Mouse (Mus musculus) limb, embryonic 11.5 days (tissue): ENCODE measurements around the gene Mtap. TPM values are rescaled to one million over a fixed set of nuclear protein-coding genes. Genes with fewer than 3 reads are reported as not detected.

Experiments
- ATAC-seq: fragments of 200-750 bp; cut with Nextera tagmentation; 2 replicates; pipeline ENCODE4 v1.8.0; 2017; ENCODE audit warnings: low read depth; ENCODE audit not compliant: insufficient number of reproducible peaks, low FRiP score, low TSS enrichment
- DNase-seq: peaks from one replicate; pipeline ENCODE4 v3.0.0-alpha.2; 2015; ENCODE audit warnings: low spot score
- H3K27ac ChIP-seq: fragments of 300-500 bp; sonication (generic); replicated peaks from 2 replicates; pipeline ENCODE4 v1.5.1; 2014; ENCODE audit warnings: low read depth, mild to moderate bottlenecking, low read length
- H3K27me3 ChIP-seq: fragments of 300-500 bp; sonication (generic); 2 replicates; pipeline ENCODE4 v1.6.1; 2014; ENCODE audit warnings: mild to moderate bottlenecking, low read length, mixed read lengths; ENCODE audit not compliant: control insufficient read depth, insufficient read depth
- H3K36me3 ChIP-seq: fragments of 300-500 bp; sonication (generic); 2 replicates; pipeline ENCODE4 v1.6.1; 2014; ENCODE audit warnings: mild to moderate bottlenecking, low read length, moderate library complexity, mixed read lengths; ENCODE audit not compliant: control insufficient read depth, insufficient read depth
- H3K4me1 ChIP-seq: fragments of 300-500 bp; sonication (generic); 2 replicates; pipeline ENCODE4 v1.6.1; 2014; ENCODE audit warnings: low read length, mixed read lengths; ENCODE audit not compliant: control insufficient read depth, insufficient read depth
- H3K4me2 ChIP-seq: fragments of 300-500 bp; sonication (generic); 2 replicates; pipeline ENCODE4 v1.6.1; 2014; ENCODE audit warnings: low read depth, mild to moderate bottlenecking, moderate library complexity; ENCODE audit not compliant: severe bottlenecking
- H3K4me3 ChIP-seq: fragments of 300-500 bp; sonication (generic); 2 replicates; pipeline ENCODE4 v1.5.1; 2014; ENCODE audit warnings: low read depth, low read length
- H3K9ac ChIP-seq: fragments of 300-500 bp; sonication (generic); 2 replicates; pipeline ENCODE4 v1.6.1; 2014; ENCODE audit warnings: mild to moderate bottlenecking, low read length
- H3K9me3 ChIP-seq: fragments of 300-500 bp; sonication (generic); 2 replicates; pipeline ENCODE4 v1.6.1; 2016; ENCODE audit warnings: low read length; ENCODE audit not compliant: control insufficient read depth
- WGBS: fragments of 180-500 bp; shearing (Covaris S2); extraction: QIAGEN DNeasy Blood & Tissue Kit; methylation state at CpG from one replicate; pipeline ENCODE4 v1.1.7; 2014; 5-methylcytosine and 5-hydroxymethylcytosine counted together
- polyA plus RNA-seq: library from polyadenylated mRNA; unstranded; fragments of >200 nt; fragmentation: Nextera tagmentation; extraction: Ambion mirVana; gene quantifications from 2 replicates; pipeline ENCODE4 v1.2.1, GENCODE M21; 2014

The Mtap gene
- polyA plus RNA-seq, 1 experiment from 2014 or later = 113 TPM

DNA sequence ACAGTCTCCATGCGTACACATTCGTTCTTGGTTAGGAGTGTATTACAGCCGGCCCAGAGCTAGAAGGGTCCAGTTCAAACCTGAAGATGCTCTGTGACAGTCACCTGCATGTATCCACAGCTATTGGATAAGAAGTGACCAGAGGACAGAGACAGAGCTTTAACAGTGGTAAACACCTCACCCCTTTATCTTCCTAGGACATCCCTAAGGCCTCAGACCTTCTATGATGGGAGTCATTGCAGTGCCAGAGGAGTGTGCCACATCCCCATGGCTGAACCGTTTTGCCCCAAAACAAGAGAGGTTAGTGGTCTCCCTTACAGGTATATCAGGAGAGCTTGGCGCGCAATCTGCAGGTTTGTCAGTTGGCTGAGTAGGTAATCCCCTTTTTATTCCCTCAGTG, 34.0 kb downstream of the Mtap start:
- no peak overlapping the region for H3K27ac ChIP-seq
- H3K4me2 ChIP-seq = no peak overlapping the region
- 97% methylated on average over 6 of the region's 6 CpGs for WGBS
- peaks cover 21% of the 10 kb centered on the region for H3K36me3 ChIP-seq
- no peak overlapping the region for H3K4me3 ChIP-seq
- H3K9me3 ChIP-seq = no peaks in the 10 kb centered on the region; the same call in 1 of the 2 replicates
- no peaks in the 10 kb centered on the region for H3K4me1 ChIP-seq
- no peak overlapping the region for H3K9ac ChIP-seq
- DNase-seq (no peak), ATAC-seq (no peak)
- H3K27me3 ChIP-seq = no peaks in the 10 kb centered on the region

- no peaks in the 10 kb centered on the region for H3K4me1 ChIP-seq
- WGBS = 90% methylated on average over 14 of the region's 14 CpGs
- H3K27me3 ChIP-seq = no peaks in the 10 kb centered on the region
- H3K36me3 ChIP-seq = peaks cover 25% of the 10 kb centered on the region
- H3K27ac ChIP-seq = no peak overlapping the region
- H3K4me3 ChIP-seq = no peak overlapping the region
- H3K4me2 ChIP-seq = no peak overlapping the region
- no peak for DNase-seq
- no peak overlapping the region for H3K9ac ChIP-seq
- H3K9me3 ChIP-seq = no peaks in the 10 kb centered on the region; the same call in 1 of the 2 replicates
- ATAC-seq = no peak
Measured at GRCm38 (mm10) chr4:89172873-89173605, 36.1 kb downstream of the Mtap start.

- H3K9ac ChIP-seq = no peak overlapping the region
- H3K4me3 ChIP-seq = no peak overlapping the region
- no peaks in the 10 kb centered on the region for H3K27me3 ChIP-seq
- no peaks in the 10 kb centered on the region for H3K4me1 ChIP-seq
- ATAC-seq (no peak), DNase-seq (no peak)
- peaks cover 26% of the 10 kb centered on the region for H3K36me3 ChIP-seq
- 90% methylated on average over 6 of the region's 6 CpGs for WGBS
- no peaks in the 10 kb centered on the region for H3K9me3 ChIP-seq
- H3K4me2 ChIP-seq = no peak overlapping the region
- no peak overlapping the region for H3K27ac ChIP-seq
Measured at GRCm38 (mm10) chr4:89177514-89178307, 40.8 kb downstream of the Mtap start.

GRCm38 (mm10) chr4:89180121-89180520, 43.2 kb downstream of the Mtap start:
- H3K36me3 ChIP-seq = peaks cover 19% of the 10 kb centered on the region
- DNase-seq (no peak), ATAC-seq (no peak)
- H3K4me2 ChIP-seq = no peak overlapping the region
- H3K4me3 ChIP-seq = no peak overlapping the region
- no peak overlapping the region for H3K9ac ChIP-seq
- H3K4me1 ChIP-seq = no peaks in the 10 kb centered on the region
- H3K27me3 ChIP-seq = no peaks in the 10 kb centered on the region
- no peak overlapping the region for H3K27ac ChIP-seq
- no peaks in the 10 kb centered on the region for H3K9me3 ChIP-seq
- WGBS = 91% methylated on average over 5 of the region's 5 CpGs

DNA sequence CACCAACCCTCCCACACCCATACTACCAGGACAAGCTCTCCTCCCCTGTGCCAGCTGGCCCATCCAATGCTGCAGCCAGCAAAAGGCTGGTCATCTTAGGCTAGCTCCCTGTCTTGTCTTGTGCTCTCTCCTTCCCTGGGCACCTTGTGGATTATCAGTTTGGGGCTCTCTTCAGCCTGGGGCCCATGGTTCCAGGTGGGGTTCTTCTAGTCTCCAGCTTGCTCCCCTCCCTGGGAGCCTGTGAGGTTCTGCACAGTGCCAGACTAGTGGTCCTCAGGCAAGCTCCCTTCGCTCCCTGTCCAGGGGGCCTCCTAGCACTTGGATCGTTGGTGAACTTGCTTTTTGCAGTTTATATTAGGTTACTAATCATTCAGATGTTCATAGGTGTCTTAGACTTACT, 44.7 kb downstream of the Mtap start:
- Histone ChIP-seq H3K27me3 (no peaks in the 10 kb centered on the region), H3K4me3 (no peak overlapping the region), H3K4me1 (no peaks in the 10 kb centered on the region), H3K27ac (no peak overlapping the region), H3K4me2 (no peak overlapping the region), H3K36me3 (peaks cover 13% of the 10 kb centered on the region), H3K9ac (no peak overlapping the region), H3K9me3 (no peaks in the 10 kb centered on the region)
- 97% methylated on average over 2 of the region's 2 CpGs for WGBS
- no peak for ATAC-seq
- no peak for DNase-seq

GRCm38 (mm10) chr4:89182486-89182885, 45.6 kb downstream of the Mtap start:
- no peak overlapping the region for H3K27ac ChIP-seq
- no peaks in the 10 kb centered on the region for H3K4me1 ChIP-seq
- ATAC-seq = no peak
- no peak overlapping the region for H3K9ac ChIP-seq
- no peaks in the 10 kb centered on the region for H3K27me3 ChIP-seq
- peaks cover 11% of the 10 kb centered on the region; the same call in 1 of the 2 replicates for H3K36me3 ChIP-seq
- H3K9me3 ChIP-seq = no peaks in the 10 kb centered on the region
- 94% methylated on average over 3 of the region's 3 CpGs for WGBS
- H3K4me2 ChIP-seq = no peak overlapping the region
- no peak for DNase-seq
- H3K4me3 ChIP-seq = no peak overlapping the region

- DNase-seq = no peak
- H3K4me1 ChIP-seq = no peaks in the 10 kb centered on the region
- no peaks in the 10 kb centered on the region for H3K27me3 ChIP-seq
- H3K9me3 ChIP-seq = no peaks in the 10 kb centered on the region
- H3K4me2 ChIP-seq = no peak overlapping the region
- no peak overlapping the region for H3K9ac ChIP-seq
- no peaks in the 10 kb centered on the region for H3K36me3 ChIP-seq
- H3K27ac ChIP-seq = no peak overlapping the region
- WGBS = 89% methylated on average over 4 of the region's 4 CpGs
- no peak for ATAC-seq
- no peak overlapping the region for H3K4me3 ChIP-seq
Measured at GRCm38 (mm10) chr4:89195481-89195880, 58.6 kb downstream of the Mtap start.

GRCm38 (mm10) chr4:89197128-89197527, 60.2 kb downstream of the Mtap start:
- ATAC-seq (no peak), DNase-seq (no peak)
- Histone ChIP-seq H3K9ac (no peak overlapping the region), H3K4me1 (no peaks in the 10 kb centered on the region), H3K36me3 (no peaks in the 10 kb centered on the region), H3K4me3 (no peak overlapping the region), H3K4me2 (no peak overlapping the region), H3K9me3 (no peaks in the 10 kb centered on the region), H3K27ac (no peak overlapping the region), H3K27me3 (no peaks in the 10 kb centered on the region)
